Mouse (Mus musculus) C2C12 (cell line): ENCODE results near the gene Pacs1. TPM values are rescaled to one million over a fixed set of nuclear protein-coding genes. Genes with fewer than 3 reads are reported as not detected.
A peak's percentile ranks its signal among the peaks of the same experiment; 100 is the strongest.

Source experiments
- H3K27me3 ChIP-seq: one replicate; pipeline ENCODE4 v1.6.1; 2011; ENCODE audit not compliant: control insufficient read depth, insufficient read depth, insufficient read length
- H3K36me3 ChIP-seq: one replicate; pipeline ENCODE4 v1.6.1; 2011; ENCODE audit not compliant: control insufficient read depth, insufficient read depth
- H3K4me3 ChIP-seq: one replicate; pipeline ENCODE4 v1.5.1; 2011; ENCODE audit warnings: mild to moderate bottlenecking, control low read depth; ENCODE audit not compliant: poor library complexity, insufficient read depth, severe bottlenecking
- H3K79me2 ChIP-seq: one replicate; pipeline ENCODE4 v1.6.1; 2011; ENCODE audit not compliant: control insufficient read depth, insufficient read depth
- H3K79me3 ChIP-seq: one replicate; pipeline ENCODE4 v1.6.1; 2011; ENCODE audit warnings: low read depth, control low read depth
- H3ac ChIP-seq: one replicate; pipeline ENCODE3; 2011; ENCODE audit warnings: low read depth; ENCODE audit not compliant: control insufficient read depth, insufficient read length
- CEBPB ChIP-seq: IDR thresholded peaks from one replicate; pipeline ENCODE4 v1.6.1; 2011; ENCODE audit warnings: low read depth, mild to moderate bottlenecking, control low read depth, moderate library complexity
- CTCF ChIP-seq: IDR thresholded peaks from one replicate; pipeline ENCODE4 v1.5.1; 2011; ENCODE audit not compliant: control insufficient read depth, insufficient read depth, insufficient read length
- FOSL1 ChIP-seq: IDR thresholded peaks from one replicate; pipeline ENCODE4 v1.8.0; 2011; ENCODE audit warnings: mild to moderate bottlenecking, low read length; ENCODE audit not compliant: poor library complexity, insufficient read depth, severe bottlenecking
- MAX ChIP-seq: IDR thresholded peaks from one replicate; pipeline ENCODE4 v1.6.1; 2011; ENCODE audit warnings: mild to moderate bottlenecking, control low read depth
- MYOD1 ChIP-seq: IDR thresholded peaks from one replicate; pipeline ENCODE4 v1.6.1; 2011; ENCODE audit warnings: low read depth; ENCODE audit not compliant: control insufficient read depth, insufficient read length
- MYOG ChIP-seq: IDR thresholded peaks from one replicate; pipeline ENCODE4 v1.6.1; 2011; ENCODE audit not compliant: control insufficient read depth, insufficient read length; ENCODE audit errors: extremely low read depth
- USF1 ChIP-seq: IDR thresholded peaks from one replicate; pipeline ENCODE4 v1.6.1; 2011; ENCODE audit warnings: low read depth, mild to moderate bottlenecking, control low read depth, moderate library complexity
- polyA plus RNA-seq: library from polyadenylated mRNA; unstranded; fragments of >200 nt; fragmentation: generic; extraction: Trizol; gene quantifications from one replicate; pipeline ENCODE4 v1.2.1, GENCODE M21; 2012; ENCODE audit warnings: missing spikeins

The Pacs1 gene
- polyA plus RNA-seq, 1 experiment = 10.1 TPM

DNA sequence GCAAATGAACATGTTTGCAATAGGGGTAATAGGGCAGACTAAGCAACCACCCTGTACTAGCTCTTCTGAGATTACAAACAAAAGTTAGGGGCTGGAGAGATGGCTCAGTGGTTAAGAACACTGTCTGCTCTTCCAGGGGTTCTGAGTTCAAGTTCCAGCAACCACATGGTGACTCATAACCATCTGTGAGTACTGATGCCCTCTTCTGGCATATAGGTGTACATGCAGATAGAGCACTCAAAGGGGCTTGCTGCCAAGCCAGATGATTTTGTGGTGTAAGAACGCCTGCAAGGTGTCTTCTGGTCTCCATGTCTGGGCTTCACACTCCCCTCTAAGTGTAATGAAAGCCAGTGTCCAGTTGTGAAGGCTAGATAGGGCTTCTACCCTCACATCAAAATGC, 143.1 kb downstream of the Pacs1 start:
- Histone ChIP-seq H3K36me3 (no peaks in the 10 kb centered on the region), H3K79me3 (no peaks in the 10 kb centered on the region), H3K27me3 (peaks cover 4% of the 10 kb centered on the region), H3ac (no peak overlapping the region), H3K4me3 (no peak overlapping the region), H3K79me2 (no peaks in the 10 kb centered on the region)
- no peak for TF ChIP-seq MYOD1
- no peak for TF ChIP-seq CTCF
- TF ChIP-seq FOSL1 = no peak

DNA sequence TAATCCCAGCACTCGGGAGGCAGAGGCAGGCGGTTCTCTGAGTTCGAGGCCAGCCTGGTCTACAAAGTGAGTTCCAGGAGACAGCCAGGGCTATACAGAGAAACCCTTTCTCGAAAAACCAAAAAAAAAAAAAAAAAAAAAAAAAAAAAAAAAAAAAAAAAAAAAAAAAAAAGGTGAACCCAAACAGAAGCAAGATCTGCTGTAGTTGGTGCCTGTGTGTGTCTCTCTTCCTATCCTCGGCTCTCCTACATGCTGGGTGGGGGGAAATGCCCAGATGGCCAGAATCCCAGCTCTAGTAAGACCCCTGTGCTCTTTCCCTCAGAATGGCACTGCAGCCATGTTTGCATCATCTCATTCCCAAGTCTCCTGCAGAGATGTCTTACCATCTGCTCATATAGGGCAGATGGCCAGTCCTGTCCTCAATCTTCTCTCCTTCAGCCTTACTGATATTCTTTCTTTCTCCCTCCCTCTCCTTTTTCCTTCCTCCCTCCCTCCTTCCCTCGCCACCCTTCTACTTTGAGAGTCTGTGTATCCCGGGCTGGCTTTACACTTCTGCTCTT, 148.8 kb downstream of the Pacs1 start:
- Histone ChIP-seq H3K79me3 (no peaks in the 10 kb centered on the region), H3K4me3 (no peak overlapping the region), H3ac (no peak overlapping the region), H3K27me3 (peaks cover 12% of the 10 kb centered on the region), H3K36me3 (no peaks in the 10 kb centered on the region), H3K79me2 (no peaks in the 10 kb centered on the region)
- TF ChIP-seq FOSL1 (no peak), CEBPB (no peak), MAX (no peak), CTCF (no peak), MYOD1 (no peak), USF1 (no peak), MYOG (no peak)

DNA sequence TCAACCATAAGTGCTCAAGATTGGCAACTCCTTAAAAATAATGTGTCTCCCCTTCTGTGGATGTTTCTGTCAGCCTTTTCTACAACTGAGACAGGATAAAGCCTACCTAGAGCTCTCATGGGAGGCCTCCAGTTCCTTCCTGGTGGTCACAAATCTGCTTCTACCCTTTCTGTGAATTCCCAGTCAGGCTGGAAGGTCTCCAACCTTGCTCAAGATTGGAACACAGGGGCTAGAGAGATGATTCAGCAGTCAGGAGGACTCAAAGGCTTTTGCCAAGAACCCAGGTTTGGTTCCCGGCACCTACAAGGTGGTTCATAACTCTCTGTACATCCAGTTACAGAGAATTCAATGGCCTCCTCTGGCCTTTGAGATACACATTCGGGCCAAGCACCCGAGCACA, 149.7 kb downstream of the Pacs1 start:
- no peaks in the 10 kb centered on the region for H3K79me2 ChIP-seq
- no peaks in the 10 kb centered on the region for H3K36me3 ChIP-seq
- peaks cover 12% of the 10 kb centered on the region for H3K27me3 ChIP-seq
- H3ac ChIP-seq = no peak overlapping the region
- no peaks in the 10 kb centered on the region for H3K79me3 ChIP-seq
- no peak overlapping the region for H3K4me3 ChIP-seq
- TF ChIP-seq USF1 (no peak), MAX (no peak), CTCF (no peak), CEBPB (no peak), FOSL1 (no peak), MYOD1 (no peak), MYOG (no peak)

DNA sequence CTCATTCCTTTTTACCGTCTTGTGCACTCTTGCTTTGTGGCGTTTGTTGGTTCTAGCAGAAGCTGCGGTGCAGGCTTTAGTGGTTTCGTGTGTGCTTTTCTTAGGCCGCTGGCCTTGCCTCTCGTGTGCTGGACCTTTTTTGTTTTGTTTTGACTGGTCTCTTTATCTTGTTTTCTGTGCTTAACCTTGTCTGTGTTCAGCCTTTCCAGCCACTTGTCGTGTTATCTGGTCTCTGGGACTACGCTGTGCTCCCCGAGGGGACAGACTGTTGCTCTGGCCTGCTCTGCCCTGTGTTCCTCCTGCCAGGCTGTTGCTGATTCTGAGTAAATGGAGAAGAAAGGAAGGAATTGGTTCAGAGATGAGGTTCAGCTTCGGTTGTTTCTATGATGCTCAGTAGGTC, 150.4 kb downstream of the Pacs1 start:
- H3ac ChIP-seq = no peak overlapping the region
- H3K79me3 ChIP-seq = no peaks in the 10 kb centered on the region
- H3K4me3 ChIP-seq = no peak overlapping the region
- no peaks in the 10 kb centered on the region for H3K36me3 ChIP-seq
- H3K79me2 ChIP-seq = peaks cover 3% of the 10 kb centered on the region
- TF ChIP-seq MYOG (no peak), CTCF (no peak), USF1 (no peak), FOSL1 (no peak), MYOD1 (no peak), MAX (no peak), CEBPB (no peak)
- H3K27me3 ChIP-seq = peaks cover 12% of the 10 kb centered on the region

DNA sequence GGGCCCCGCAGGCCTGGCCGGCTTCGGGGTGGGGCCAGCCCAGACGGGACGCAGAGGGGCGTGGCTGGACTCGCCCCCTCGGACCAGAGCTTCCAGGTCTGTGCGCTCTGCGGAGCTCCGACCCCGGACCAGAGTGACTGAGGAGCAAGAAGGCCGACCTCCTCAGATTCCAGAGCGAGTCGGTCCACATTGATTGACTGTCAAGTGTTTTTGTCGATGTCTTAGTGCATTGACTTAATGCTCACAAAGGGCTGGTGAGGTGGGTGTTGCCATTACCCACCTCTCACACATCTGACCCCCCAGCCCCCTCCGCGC, 154.6 kb downstream of the Pacs1 start, which contains the start of gene Klc2:
Gene Klc2 (minus strand): TSS at position 177 of the 315 bp plus-strand sequence.
- Histone ChIP-seq H3K4me3 (peak within 1 kb of the TSS; percentile 72), H3K36me3 (no peaks in the 10 kb centered on the region), H3K27me3 (peaks cover under 1% of the 10 kb centered on the region), H3K79me2 (peaks cover 10% of the 10 kb centered on the region), H3K79me3 (no peaks in the 10 kb centered on the region), H3ac (peak within 1 kb of the TSS; percentile 89)
- TF ChIP-seq USF1 = no peak
- no peak for TF ChIP-seq CEBPB
- TF ChIP-seq FOSL1 = no peak
- no peak for TF ChIP-seq CTCF
- TF ChIP-seq MYOG = no peak
- no peak for TF ChIP-seq MYOD1
- TF ChIP-seq MAX = no peak
